Mouse (Mus musculus) heart, embryonic 12.5 days (tissue): ENCODE data around the gene Gm9903. TPM values are rescaled to one million over a fixed set of nuclear protein-coding genes. Genes with fewer than 3 reads are reported as not detected.

Source experiments
- ATAC-seq: fragments of 200-750 bp; cut with Nextera tagmentation; 2 replicates; pipeline ENCODE4 v1.8.0; 2017; ENCODE audit warnings: moderate TSS enrichment, moderate library complexity; ENCODE audit not compliant: insufficient number of reproducible peaks, low FRiP score
- H3K27ac ChIP-seq: fragments of 300-500 bp; sonication (generic); 2 replicates; pipeline ENCODE4 v1.5.1; 2016; ENCODE audit warnings: mild to moderate bottlenecking, moderate library complexity; ENCODE audit not compliant: poor library complexity, severe bottlenecking
- H3K27me3 ChIP-seq: fragments of 300-500 bp; sonication (generic); replicated peaks from 2 replicates; pipeline ENCODE4 v1.6.1; 2016; ENCODE audit warnings: mild to moderate bottlenecking, moderate library complexity
- H3K36me3 ChIP-seq: fragments of 300-500 bp; sonication (generic); 2 replicates; pipeline ENCODE4 v1.6.1; 2016; ENCODE audit warnings: mild to moderate bottlenecking, moderate library complexity
- H3K4me1 ChIP-seq: fragments of 300-500 bp; sonication (generic); replicated peaks from 2 replicates; pipeline ENCODE4 v1.6.1; 2016; ENCODE audit warnings: mild to moderate bottlenecking
- H3K4me2 ChIP-seq: fragments of 300-500 bp; sonication (generic); 2 replicates; pipeline ENCODE4 v1.6.1; 2016; ENCODE audit warnings: mild to moderate bottlenecking, moderate library complexity
- H3K4me3 ChIP-seq: fragments of 300-500 bp; sonication (generic); 2 replicates; pipeline ENCODE4 v1.5.1; 2016; ENCODE audit warnings: mild to moderate bottlenecking
- H3K9ac ChIP-seq: fragments of 300-500 bp; sonication (generic); 2 replicates; pipeline ENCODE4 v1.6.1; 2016; ENCODE audit warnings: mild to moderate bottlenecking, moderate library complexity
- H3K9me3 ChIP-seq: fragments of 300-500 bp; sonication (generic); replicated peaks from 2 replicates; pipeline ENCODE4 v1.6.1; 2016; ENCODE audit warnings: mild to moderate bottlenecking, moderate library complexity
- WGBS: fragments of 180-500 bp; shearing (Covaris S2); methylation state at CpG from one replicate; pipeline ENCODE4 v1.1.7; 2016; 5-methylcytosine and 5-hydroxymethylcytosine counted together
- polyA plus RNA-seq: library from polyadenylated mRNA; unstranded; fragments of >200 nt; fragmentation: Nextera tagmentation; extraction: Ambion mirVana; gene quantifications from 2 replicates; pipeline ENCODE4 v1.2.1, GENCODE M21; 2016

The Gm9903 gene
- polyA plus RNA-seq, 1 experiment from 2014 or later: 1.0 TPM

DNA sequence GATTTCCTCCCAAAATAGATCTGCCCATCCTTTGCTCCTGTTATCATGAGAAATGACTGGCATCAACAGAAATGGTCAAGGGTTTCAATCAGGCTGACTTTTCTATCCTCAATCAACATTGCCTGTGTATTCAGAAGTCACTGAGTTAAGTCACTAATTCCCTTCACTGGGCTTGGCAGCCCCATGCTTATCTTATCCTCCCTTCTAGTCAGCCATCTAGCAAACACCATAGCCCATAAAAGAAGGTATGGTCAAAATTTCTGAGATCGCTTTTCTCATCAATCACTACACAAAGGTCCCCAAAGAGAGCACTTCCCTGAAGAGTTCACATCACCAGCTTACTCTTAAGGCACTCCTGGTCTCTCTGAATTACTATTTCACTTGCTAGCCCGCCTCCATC lies 21.3 kb downstream of the Gm9903 start:
- Histone ChIP-seq H3K9ac (peak overlapping the region; percentile 88), H3K36me3 (peaks cover 60% of the 10 kb centered on the region), H3K4me1 (peaks cover 33% of the 10 kb centered on the region), H3K4me3 (peak overlapping the region; percentile 85), H3K9me3 (no peaks in the 10 kb centered on the region), H3K27ac (peak overlapping the region; percentile 94), H3K27me3 (no peaks in the 10 kb centered on the region), H3K4me2 (peak overlapping the region; percentile 87)
- 21% methylated on average over 2 of the region's 2 CpGs for WGBS
- no peak for ATAC-seq

DNA sequence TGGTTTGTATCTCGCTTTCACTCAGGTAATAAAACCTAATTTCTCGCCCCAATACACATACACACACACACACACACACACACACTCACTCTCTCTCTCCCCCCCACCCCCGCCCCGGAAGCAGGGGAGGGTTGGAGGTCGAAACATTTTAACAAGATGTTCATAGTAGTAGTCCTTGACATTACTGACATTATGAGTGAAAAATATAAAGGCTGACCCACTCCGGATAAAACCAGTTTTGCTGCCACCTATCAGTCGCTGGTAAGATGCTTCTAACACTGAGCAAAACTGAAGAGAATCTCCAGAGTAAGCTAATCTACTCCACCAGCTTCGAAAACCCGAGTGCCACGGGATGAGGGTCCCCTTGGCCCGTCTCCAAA lies 21.8 kb downstream of the Gm9903 start:
- no peak for ATAC-seq
- peak overlapping the region; percentile 88 for H3K9ac ChIP-seq
- peaks cover 55% of the 10 kb centered on the region for H3K36me3 ChIP-seq
- peak overlapping the region; percentile 87 for H3K4me2 ChIP-seq
- H3K4me1 ChIP-seq: peaks cover 38% of the 10 kb centered on the region
- H3K27me3 ChIP-seq: no peaks in the 10 kb centered on the region
- WGBS: under 1% methylated on average over 11 of the region's 11 CpGs
- H3K9me3 ChIP-seq: no peaks in the 10 kb centered on the region
- peak overlapping the region; percentile 94 for H3K27ac ChIP-seq
- H3K4me3 ChIP-seq: peak overlapping the region; percentile 85

DNA sequence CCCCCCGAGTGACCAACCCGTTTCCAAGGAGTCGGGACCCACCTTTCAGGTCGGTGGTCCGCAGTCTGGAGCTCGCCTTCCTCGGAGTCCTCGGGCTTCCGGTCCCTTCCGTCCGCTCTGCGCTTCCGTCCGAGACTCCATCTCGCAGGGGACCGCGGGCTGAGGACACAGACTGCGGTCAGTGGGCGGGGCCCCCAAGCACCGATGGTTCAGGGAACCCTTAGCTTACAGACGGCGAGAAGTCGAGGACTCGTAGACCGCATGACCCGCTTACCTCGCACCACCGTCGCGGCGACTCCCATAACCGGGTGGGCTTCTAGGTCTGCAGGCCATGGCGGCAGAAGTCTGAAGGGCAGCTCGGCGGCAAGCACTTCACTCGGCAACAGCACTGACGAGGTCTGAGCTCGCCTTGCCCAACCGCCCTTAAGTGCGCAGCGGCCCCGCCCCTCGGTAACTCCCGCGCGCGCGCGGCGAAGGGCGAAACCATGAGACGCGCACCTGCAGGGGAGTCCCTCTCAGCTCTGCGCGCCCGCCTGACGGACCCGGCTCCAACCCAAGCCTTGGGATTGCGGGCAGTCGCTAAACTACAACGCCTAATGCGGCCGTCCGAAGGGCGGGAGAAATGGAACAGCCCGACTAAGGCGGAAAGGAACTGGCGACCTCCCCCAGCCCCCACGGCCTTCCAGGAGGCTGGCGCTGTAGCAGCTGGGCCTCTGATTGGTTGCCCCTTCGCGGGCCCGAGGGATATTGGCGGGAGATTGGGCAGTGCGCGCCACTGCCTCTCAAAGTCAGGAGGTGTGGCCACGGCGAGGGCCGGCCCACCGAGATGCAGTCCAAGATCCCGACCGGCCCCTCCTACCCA lies 22.4 kb downstream of the Gm9903 start, which contains the start of gene Slbp:
Gene Slbp (minus strand): TSS at position 654 of the 862 bp plus-strand sequence.
- Histone ChIP-seq H3K4me1 (peaks cover 44% of the 10 kb centered on the region), H3K4me3 (peak within 1 kb of the TSS; percentile 85), H3K9ac (peak within 1 kb of the TSS; percentile 88), H3K4me2 (peak within 1 kb of the TSS; percentile 87), H3K9me3 (no peaks in the 10 kb centered on the region), H3K27me3 (no peaks in the 10 kb centered on the region), H3K36me3 (peaks cover 49% of the 10 kb centered on the region), H3K27ac (peak within 1 kb of the TSS; percentile 94)
- under 1% methylated on average over 82 of the region's 82 CpGs for WGBS
- ATAC-seq: peak; percentile 97

DNA sequence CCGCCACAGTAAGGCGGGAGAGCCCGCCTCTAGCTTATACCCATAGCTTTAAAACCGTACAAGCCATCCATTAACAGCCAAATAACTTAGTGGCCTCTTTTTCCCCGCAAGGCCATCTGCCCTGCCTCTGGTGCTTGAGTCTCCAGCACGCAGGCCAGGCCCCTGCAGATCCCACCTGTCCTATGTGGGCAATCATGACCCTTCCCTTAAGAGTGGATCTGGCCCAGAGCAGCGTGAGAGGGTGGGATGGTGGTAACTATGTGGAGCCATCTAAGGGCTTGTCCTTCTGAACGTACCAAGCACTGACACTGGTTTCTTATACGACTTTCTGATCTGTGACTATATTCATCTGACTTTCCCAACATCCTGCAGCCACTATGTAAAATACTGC lies 23.1 kb downstream of the Gm9903 start:
- peaks cover 43% of the 10 kb centered on the region for H3K36me3 ChIP-seq
- H3K27ac ChIP-seq: peak overlapping the region; percentile 80
- no peaks in the 10 kb centered on the region for H3K9me3 ChIP-seq
- H3K9ac ChIP-seq: peak overlapping the region; percentile 88
- H3K4me3 ChIP-seq: peak overlapping the region; percentile 85
- peak; percentile 3; the same call in 1 of the 2 replicates for ATAC-seq
- H3K4me2 ChIP-seq: peak overlapping the region; percentile 87
- peaks cover 44% of the 10 kb centered on the region for H3K4me1 ChIP-seq
- no peaks in the 10 kb centered on the region for H3K27me3 ChIP-seq
- 3% methylated on average over 9 of the region's 9 CpGs for whole genome bisulfite sequencing

DNA sequence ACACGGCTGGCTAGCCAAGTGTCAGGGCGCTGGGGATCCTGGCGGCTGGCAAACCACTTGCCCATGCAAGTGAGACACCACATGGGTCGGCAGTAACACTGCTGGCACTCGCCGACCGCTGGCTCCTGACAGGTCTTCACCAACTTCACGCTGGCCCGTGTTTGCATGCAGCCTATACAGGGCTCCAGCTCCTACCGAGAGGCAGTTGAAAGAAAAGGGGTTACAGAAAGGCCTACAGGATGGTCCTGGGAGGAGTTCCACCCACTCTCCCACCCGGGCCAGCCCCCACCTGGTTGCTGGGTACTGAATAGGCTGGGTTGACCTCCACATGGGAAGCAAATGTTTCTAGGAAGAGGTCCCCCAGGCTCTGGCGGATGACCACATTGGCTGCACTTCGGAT lies 24.7 kb downstream of the Gm9903 start:
- 93% methylated on average over 13 of the region's 13 CpGs for WGBS
- H3K27ac ChIP-seq: no peak overlapping the region
- ATAC-seq: no peak
- H3K4me3 ChIP-seq: no peak overlapping the region
- H3K36me3 ChIP-seq: peaks cover 30% of the 10 kb centered on the region
- H3K9me3 ChIP-seq: no peaks in the 10 kb centered on the region
- no peak overlapping the region for H3K4me2 ChIP-seq
- no peaks in the 10 kb centered on the region for H3K27me3 ChIP-seq
- H3K4me1 ChIP-seq: peaks cover 51% of the 10 kb centered on the region
- H3K9ac ChIP-seq: 0 out of 2 replicates have a peak overlapping the region, but pooled peaks have one; percentile 5

DNA sequence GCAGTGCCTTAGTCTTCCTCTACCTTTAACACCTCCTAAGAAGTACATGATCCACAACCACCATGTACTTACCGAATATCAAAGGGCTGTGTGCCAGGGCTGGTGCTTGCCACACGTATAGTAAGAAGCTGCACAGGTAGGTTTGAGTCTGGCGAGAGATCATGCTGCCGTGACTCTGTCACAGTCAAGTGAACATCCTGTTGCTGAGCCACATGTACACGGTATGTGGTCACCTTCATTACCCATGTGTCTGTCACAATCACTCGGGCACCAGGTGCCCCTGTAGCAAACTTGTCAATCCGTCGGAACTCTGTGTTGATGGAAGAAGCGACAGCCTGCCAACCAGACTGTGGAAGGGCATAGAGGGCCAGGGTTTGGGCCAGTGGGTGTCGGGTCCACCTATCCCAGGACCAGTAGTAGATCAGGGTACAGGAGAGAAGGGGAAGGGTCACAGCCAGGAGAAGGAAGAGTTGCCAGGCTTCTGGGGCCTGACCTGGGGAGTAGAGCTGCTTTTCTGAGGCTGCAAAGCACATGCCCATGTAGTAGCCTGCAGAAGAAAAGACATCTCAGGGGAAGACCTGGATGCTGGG lies 25.6 kb downstream of the Gm9903 start:
- peak overlapping the region; percentile 32; the same call in 1 of the 2 replicates for H3K9ac ChIP-seq
- 90% methylated on average over 10 of the region's 10 CpGs for WGBS
- H3K4me1 ChIP-seq: peaks cover 53% of the 10 kb centered on the region
- H3K27ac ChIP-seq: no peak overlapping the region
- no peak overlapping the region for H3K4me3 ChIP-seq
- peaks cover 28% of the 10 kb centered on the region for H3K36me3 ChIP-seq
- no peak overlapping the region for H3K4me2 ChIP-seq
- no peaks in the 10 kb centered on the region for H3K27me3 ChIP-seq
- no peak for ATAC-seq
- no peaks in the 10 kb centered on the region for H3K9me3 ChIP-seq

DNA sequence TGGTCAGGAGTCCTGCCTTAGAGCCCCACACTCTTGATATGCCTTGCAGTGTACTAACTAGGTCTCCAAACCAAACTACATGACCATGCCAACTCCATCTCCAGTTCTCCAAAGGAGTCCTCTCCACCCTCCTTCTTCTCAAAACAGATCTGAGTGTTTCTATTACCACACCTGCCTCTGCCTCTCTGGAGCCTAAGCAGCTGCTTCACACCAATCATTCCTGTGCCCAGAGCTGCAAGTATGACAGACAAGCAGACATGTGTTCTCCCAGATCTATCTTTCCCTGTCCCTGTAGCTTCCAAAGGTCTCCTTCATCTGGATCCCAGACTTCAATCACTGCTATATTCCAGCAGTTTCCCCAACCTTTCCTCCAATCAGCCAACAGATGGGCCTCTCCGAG lies 27.0 kb downstream of the Gm9903 start:
- Histone ChIP-seq H3K4me3 (peak overlapping the region; percentile 74), H3K9ac (peak overlapping the region; percentile 82), H3K27ac (peak overlapping the region; percentile 82; the same call in 1 of the 2 replicates), H3K4me2 (peak overlapping the region; percentile 83), H3K4me1 (peaks cover 44% of the 10 kb centered on the region), H3K27me3 (no peaks in the 10 kb centered on the region), H3K36me3 (peaks cover 40% of the 10 kb centered on the region), H3K9me3 (no peaks in the 10 kb centered on the region)
- ATAC-seq: no peak
- 21% methylated on average over 1 of the region's 1 CpGs for WGBS

DNA sequence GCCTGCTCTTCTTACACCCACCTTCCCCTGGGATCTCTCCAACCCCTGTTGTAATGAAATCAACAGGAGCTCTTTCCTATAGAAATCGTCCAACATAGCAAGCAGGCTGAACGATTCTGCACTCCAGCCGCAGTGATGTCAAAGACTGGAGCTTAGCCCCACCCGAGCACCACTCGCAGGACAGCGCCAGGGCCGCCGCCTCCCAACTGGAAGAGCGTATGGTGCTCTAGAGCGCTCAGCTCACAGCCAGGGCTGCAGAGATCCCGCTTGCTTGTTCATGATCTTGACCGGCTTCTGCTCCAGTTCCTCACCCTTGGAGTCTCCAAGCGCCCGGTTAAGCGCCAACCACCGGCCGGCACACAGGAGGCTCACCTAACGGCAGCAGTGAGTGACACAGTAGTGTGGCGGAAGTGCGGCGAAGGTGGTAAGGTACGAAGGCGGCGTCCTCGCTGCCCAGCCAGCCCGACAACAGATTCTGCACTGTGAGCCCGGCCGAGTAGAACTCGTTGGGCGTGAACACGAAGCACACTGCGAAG lies 27.6 kb downstream of the Gm9903 start:
- WGBS: under 1% methylated on average over 32 of the region's 32 CpGs
- Histone ChIP-seq H3K4me1 (peaks cover 44% of the 10 kb centered on the region), H3K9me3 (no peaks in the 10 kb centered on the region), H3K27me3 (no peaks in the 10 kb centered on the region), H3K4me2 (peak overlapping the region; percentile 83), H3K9ac (peak overlapping the region; percentile 82), H3K4me3 (peak overlapping the region; percentile 74), H3K27ac (peak overlapping the region; percentile 82), H3K36me3 (peaks cover 46% of the 10 kb centered on the region)
- peak; percentile 40 for ATAC-seq

DNA sequence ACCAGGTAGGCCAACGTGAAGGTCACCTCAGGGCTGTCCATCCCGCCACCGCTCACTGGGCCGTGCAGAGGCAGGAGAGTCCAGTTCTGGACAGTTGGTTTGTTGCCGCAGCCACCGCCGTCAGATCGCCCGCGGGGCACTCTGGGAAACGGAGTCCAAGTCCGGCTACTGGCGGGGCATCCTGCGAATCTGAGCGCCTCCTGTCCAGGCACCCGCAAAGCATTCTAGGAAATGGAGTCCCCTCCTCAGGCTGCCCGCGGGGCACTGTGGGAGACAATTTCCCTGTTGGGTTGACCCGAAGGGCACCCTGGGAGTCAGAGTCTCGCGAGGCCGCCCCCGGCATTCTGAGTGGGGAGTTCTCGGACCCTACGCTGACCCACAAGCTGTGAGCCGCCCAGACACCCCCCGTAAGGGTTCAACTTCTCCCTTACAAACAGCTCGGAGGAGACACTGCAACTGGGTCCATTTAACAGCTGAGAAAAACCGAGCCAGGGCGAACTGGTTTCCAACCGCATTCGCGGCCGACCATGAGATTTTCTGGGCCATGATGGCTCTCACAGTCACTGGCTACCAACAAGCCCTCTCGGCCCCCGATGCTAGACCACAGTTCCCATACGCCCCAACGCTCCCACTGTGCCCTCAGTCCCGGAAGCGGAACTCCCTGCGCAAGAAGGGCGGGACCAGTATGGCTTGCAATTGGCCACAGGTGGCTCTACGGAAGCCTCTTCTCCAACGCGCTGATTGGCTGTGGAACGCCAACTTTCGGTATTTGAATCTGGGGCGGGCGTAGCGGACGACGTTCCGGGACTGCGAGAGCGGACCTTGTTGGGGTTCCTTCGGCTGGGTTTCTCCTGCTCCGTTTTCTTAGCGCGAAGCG lies 28.3 kb downstream of the Gm9903 start, which contains the start of the genes Tacc3 and Tmem129:
Gene Tacc3 (plus strand): TSS at position 342 of the 877 bp plus-strand sequence.
Gene Tmem129 (minus strand): TSS at position 630 of the 877 bp plus-strand sequence.
- H3K4me2 ChIP-seq: peak within 1 kb of the TSS; percentile 83
- H3K36me3 ChIP-seq: peaks cover 52% of the 10 kb centered on the region
- no peaks in the 10 kb centered on the region for H3K9me3 ChIP-seq
- peaks cover 40% of the 10 kb centered on the region for H3K4me1 ChIP-seq
- H3K4me3 ChIP-seq: peak within 1 kb of the TSS; percentile 74
- peak within 1 kb of the TSS; percentile 85 for H3K9ac ChIP-seq
- peak; percentile 96 for ATAC-seq
- no peaks in the 10 kb centered on the region for H3K27me3 ChIP-seq
- H3K27ac ChIP-seq: peak within 1 kb of the TSS; percentile 94
- under 1% methylated on average over 60 of the region's 60 CpGs for WGBS

DNA sequence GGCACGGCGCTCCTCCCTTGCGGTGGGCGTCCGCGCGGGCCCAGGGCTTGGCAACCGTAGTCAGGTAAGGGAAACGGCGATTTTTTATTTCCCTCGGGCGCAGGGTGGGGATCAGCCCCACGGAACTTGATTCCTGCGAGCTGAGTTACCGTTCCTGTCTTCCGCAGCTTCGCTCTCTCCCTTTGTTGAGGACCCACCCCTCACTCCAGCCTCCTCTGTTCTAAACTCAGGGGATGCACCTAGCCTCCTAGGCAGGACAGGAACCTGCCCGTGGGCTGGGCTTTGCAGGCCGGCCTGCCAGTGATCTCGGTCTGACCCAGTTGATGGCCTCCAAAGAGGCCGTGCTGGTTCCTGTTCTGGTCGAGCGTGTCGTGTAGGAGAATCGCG lies 28.9 kb downstream of the Gm9903 start:
- peak overlapping the region; percentile 85 for H3K9ac ChIP-seq
- peak overlapping the region; percentile 40; the same call in 1 of the 2 replicates for H3K27ac ChIP-seq
- H3K4me2 ChIP-seq: peak overlapping the region; percentile 83
- no peaks in the 10 kb centered on the region for H3K9me3 ChIP-seq
- peak overlapping the region; percentile 74 for H3K4me3 ChIP-seq
- WGBS: 0% methylated on average over 26 of the region's 26 CpGs
- peaks cover 52% of the 10 kb centered on the region for H3K36me3 ChIP-seq
- peaks cover 35% of the 10 kb centered on the region for H3K4me1 ChIP-seq
- H3K27me3 ChIP-seq: no peaks in the 10 kb centered on the region
- no peak for ATAC-seq
